Mouse (Mus musculus): ENCODE measurements at regions not wholly inside any gene's neighbourhood (a gene's known extent, or its start where the extent isn't known, plus 50 kb on each side); places are given as distances from the start of the nearest gene placed in this dataset.
"Not testable (repeated sequence)": the region's sequence is repeated elsewhere in the genome, so short reads cannot be mapped to it uniquely, and the experiment has no call there.

GRCm38 (mm10) chr13:99128979-99129378 lies 55.6 kb upstream of the Zfp366 start:
- DNase-seq (ENCODE audit: low spot score in 2 of 2), result no peak

- DNase-seq (ENCODE audit: low spot score in 2 of 2), result no peak
These were observed 56.3 kb upstream of the Zfp366 start for GRCm38 (mm10) chr13:99128284-99128691.

GRCm38 (mm10) chr13:99127716-99128115 lies 56.9 kb upstream of the Zfp366 start:
- DNase-seq (ENCODE audit: low spot score in 2 of 2), result no peak

- not testable (repeated sequence) for DNase-seq (ENCODE audit: low spot score in 2 of 2)
These were observed 57.7 kb upstream of the Zfp366 start for GRCm38 (mm10) chr13:99126971-99127370.

GRCm38 (mm10) chr13:99126538-99126937 lies 58.1 kb upstream of the Zfp366 start:
- no peak for DNase-seq (ENCODE audit: low spot score in 2 of 2)

GRCm38 (mm10) chr13:99125946-99126345 lies 58.7 kb upstream of the Zfp366 start:
- no peak for DNase-seq (ENCODE audit: low spot score in 2 of 2)

GRCm38 (mm10) chr13:99124894-99125570 lies 59.6 kb upstream of the Zfp366 start:
- DNase-seq (ENCODE audit: low spot score in 2 of 2), result peak in 1 of 2 experiments; percentile 51

- DNase-seq (ENCODE audit: low spot score in 2 of 2), result no peak
These were observed 60.5 kb upstream of the Zfp366 start for GRCm38 (mm10) chr13:99124141-99124540.

- DNase-seq (ENCODE audit: low spot score in 2 of 2), result no peak
These were observed 61.0 kb upstream of the Zfp366 start for GRCm38 (mm10) chr13:99123476-99124140.

- DNase-seq (ENCODE audit: low spot score in 2 of 2), result not testable (repeated sequence)
These were observed 62.1 kb upstream of the Zfp366 start for GRCm38 (mm10) chr13:99122539-99122938.

GRCm38 (mm10) chr13:99121096-99121495 lies 63.5 kb upstream of the Zfp366 start:
- DNase-seq (ENCODE audit: low spot score in 2 of 2), result no peak

GRCm38 (mm10) chr13:99119941-99120340 lies 64.7 kb upstream of the Zfp366 start:
- DNase-seq (ENCODE audit: low spot score in 2 of 2), result no peak

- DNase-seq (ENCODE audit: low spot score in 2 of 2), result no peak
These were observed 65.7 kb upstream of the Zfp366 start for GRCm38 (mm10) chr13:99118901-99119300.

- DNase-seq (ENCODE audit: low spot score in 2 of 2), result no peak
These were observed 69.1 kb upstream of the Zfp366 start for GRCm38 (mm10) chr13:99115541-99115940.

- DNase-seq (ENCODE audit: low spot score in 2 of 2), result no peak
These were observed 70.1 kb upstream of the Zfp366 start for GRCm38 (mm10) chr13:99114565-99114964.

GRCm38 (mm10) chr13:99111736-99112386 lies 72.8 kb upstream of the Zfp366 start:
- DNase-seq (ENCODE audit: low spot score in 2 of 2), result no peak

GRCm38 (mm10) chr13:99107983-99108382 lies 76.6 kb upstream of the Zfp366 start:
- DNase-seq (ENCODE audit: low spot score in 2 of 2), result no peak

GRCm38 (mm10) chr13:99102089-99102681 lies 82.4 kb upstream of the Zfp366 start:
- DNase-seq (ENCODE audit: low spot score in 2 of 2), result no peak

GRCm38 (mm10) chr13:99100430-99101409 lies 83.9 kb upstream of the Zfp366 start:
- no peak for DNase-seq (ENCODE audit: low spot score in 2 of 2)

GRCm38 (mm10) chr13:99099794-99100429 lies 84.7 kb upstream of the Zfp366 start:
- no peak for DNase-seq (ENCODE audit: low spot score in 2 of 2)

GRCm38 (mm10) chr13:99099226-99099625 lies 85.4 kb upstream of the Zfp366 start:
- DNase-seq (ENCODE audit: low spot score in 2 of 2), result no peak

Measured in urinary bladder, adult 18-20 months (tissue).